Mouse (Mus musculus) limb, embryonic 12.5 days (tissue): ENCODE measurements around the gene Mrs2. TPM values are rescaled to one million over a fixed set of nuclear protein-coding genes. Genes with fewer than 3 reads are reported as not detected.
A peak's percentile ranks its signal among the peaks of the same experiment; 100 is the strongest.

Experiments used
- ATAC-seq: fragments of 200-750 bp; cut with Nextera tagmentation; 2 replicates; pipeline ENCODE4 v1.8.0; 2017; ENCODE audit warnings: low read depth, moderate TSS enrichment; ENCODE audit not compliant: insufficient number of reproducible peaks, insufficient read depth, low FRiP score, low TSS enrichment
- H3K27ac ChIP-seq: fragments of 300-500 bp; sonication (generic); 2 replicates; pipeline ENCODE4 v1.5.1; 2016; ENCODE audit warnings: mild to moderate bottlenecking, moderate library complexity
- H3K27me3 ChIP-seq: fragments of 300-500 bp; sonication (generic); 2 replicates; pipeline ENCODE4 v1.6.1; 2016; ENCODE audit warnings: mild to moderate bottlenecking, moderate library complexity
- H3K36me3 ChIP-seq: fragments of 300-500 bp; sonication (generic); 2 replicates; pipeline ENCODE4 v1.6.1; 2016; ENCODE audit warnings: mild to moderate bottlenecking, moderate library complexity
- H3K4me1 ChIP-seq: fragments of 300-500 bp; sonication (generic); replicated peaks from 2 replicates; pipeline ENCODE4 v1.6.1; 2016
- H3K4me2 ChIP-seq: fragments of 300-500 bp; sonication (generic); 2 replicates; pipeline ENCODE4 v1.6.1; 2016; ENCODE audit warnings: mild to moderate bottlenecking, moderate library complexity
- H3K4me3 ChIP-seq: fragments of 300-500 bp; sonication (generic); replicated peaks from 2 replicates; pipeline ENCODE4 v1.5.1; 2016; ENCODE audit warnings: mild to moderate bottlenecking
- H3K9ac ChIP-seq: fragments of 300-500 bp; sonication (generic); replicated peaks from 2 replicates; pipeline ENCODE4 v1.6.1; 2016; ENCODE audit warnings: mild to moderate bottlenecking, moderate library complexity
- H3K9me3 ChIP-seq: fragments of 300-500 bp; sonication (generic); 2 replicates; pipeline ENCODE4 v1.6.1; 2016; ENCODE audit warnings: mild to moderate bottlenecking, moderate library complexity
- WGBS: fragments of 180-500 bp; shearing (Covaris S2); methylation state at CpG from one replicate; pipeline ENCODE4 v1.1.7; 2016; 5-methylcytosine and 5-hydroxymethylcytosine counted together
- polyA plus RNA-seq: library from polyadenylated mRNA; unstranded; fragments of >200 nt; fragmentation: Nextera tagmentation; extraction: Ambion mirVana; gene quantifications from 2 replicates; pipeline ENCODE4 v1.2.1, GENCODE M21; 2016

Gene Mrs2
- polyA plus RNA-seq: 18.4 and 20.8 TPM in 2 replicates

DNA sequence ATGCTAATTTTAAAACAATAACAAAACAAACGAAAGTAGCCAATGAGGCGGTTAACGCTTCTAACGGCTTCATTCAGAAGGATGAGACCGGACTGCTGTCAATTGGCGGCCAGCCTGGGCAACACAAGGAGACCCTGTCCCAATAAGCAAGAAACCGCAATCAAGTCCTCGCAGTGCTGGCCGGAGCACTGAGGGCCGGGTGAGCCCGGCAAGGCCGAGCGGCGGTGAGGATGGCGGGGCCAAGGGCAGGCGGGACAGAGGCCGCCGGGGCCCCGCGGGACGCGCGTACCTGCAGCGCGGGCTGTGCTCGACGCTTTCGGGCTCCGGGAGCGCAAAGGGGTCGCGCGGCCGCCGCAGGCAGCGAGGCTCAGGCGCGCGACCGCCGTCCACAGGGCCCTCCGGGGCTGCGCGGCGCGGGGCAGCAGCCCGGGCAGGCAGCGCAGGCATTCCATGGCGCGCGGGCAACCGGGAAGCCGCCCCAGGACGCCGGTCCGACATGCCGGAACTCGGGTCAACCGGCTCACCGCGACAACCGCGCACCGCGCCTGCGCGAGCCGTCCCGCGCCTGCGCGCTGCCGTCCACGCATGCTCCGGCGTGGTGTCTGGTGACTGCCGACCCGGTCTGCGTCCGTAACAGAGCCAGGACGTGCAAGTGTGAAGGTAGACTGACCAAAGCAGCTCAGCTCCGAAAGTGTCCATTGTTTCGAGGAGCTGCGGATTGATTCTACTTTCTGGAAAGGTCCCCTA is at the start of gene Mrs2:
Mrs2 (minus strand) TSS at position 587 of the 747 bp plus-strand sequence.
- ATAC-seq: peak; percentile 86
- WGBS: under 1% methylated on average over 83 of the region's 84 CpGs

DNA sequence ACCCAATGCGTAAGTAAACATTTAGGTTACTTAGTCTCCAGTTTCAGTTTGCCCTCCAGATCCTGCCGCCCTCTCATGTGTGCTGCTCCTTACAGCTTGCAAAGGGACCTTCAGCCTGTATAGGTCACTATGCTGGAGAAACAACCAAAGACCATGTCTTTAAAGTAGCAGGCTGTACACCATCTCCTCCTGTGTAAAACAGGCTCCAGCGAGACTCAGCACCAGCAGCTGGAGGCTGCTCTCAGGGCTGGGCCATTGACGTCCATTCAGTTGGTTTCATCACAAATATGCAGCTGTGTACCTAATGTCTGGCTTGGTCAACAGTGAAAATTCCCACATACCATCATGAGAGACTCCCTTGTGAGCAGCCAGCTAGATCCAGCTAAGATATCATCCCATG is 49.6 kb upstream of the Mrs2 start:
- Histone ChIP-seq H3K4me3 (no peak overlapping the region), H3K27me3 (no peaks in the 10 kb centered on the region), H3K4me2 (no peak overlapping the region), H3K27ac (no peak overlapping the region), H3K4me1 (no peaks in the 10 kb centered on the region), H3K9me3 (no peaks in the 10 kb centered on the region), H3K36me3 (no peaks in the 10 kb centered on the region), H3K9ac (no peak overlapping the region)
- no peak for ATAC-seq
- WGBS: 83% methylated on average over 4 of the region's 4 CpGs

More for the DNA sequence above, at the start of gene Mrs2:
- Histone ChIP-seq H3K27ac (0 out of 2 replicates have a peak within 1 kb of the TSS, but pooled peaks have one; percentile 45), H3K4me1 (peaks cover 13% of the 10 kb centered on the region), H3K9me3 (no peaks in the 10 kb centered on the region), H3K27me3 (no peaks in the 10 kb centered on the region), H3K36me3 (peaks cover 10% of the 10 kb centered on the region; the same call in 1 of the 2 replicates), H3K9ac (peak within 1 kb of the TSS; percentile 91), H3K4me3 (peak within 1 kb of the TSS; percentile 95), H3K4me2 (peak within 1 kb of the TSS; percentile 89)

DNA sequence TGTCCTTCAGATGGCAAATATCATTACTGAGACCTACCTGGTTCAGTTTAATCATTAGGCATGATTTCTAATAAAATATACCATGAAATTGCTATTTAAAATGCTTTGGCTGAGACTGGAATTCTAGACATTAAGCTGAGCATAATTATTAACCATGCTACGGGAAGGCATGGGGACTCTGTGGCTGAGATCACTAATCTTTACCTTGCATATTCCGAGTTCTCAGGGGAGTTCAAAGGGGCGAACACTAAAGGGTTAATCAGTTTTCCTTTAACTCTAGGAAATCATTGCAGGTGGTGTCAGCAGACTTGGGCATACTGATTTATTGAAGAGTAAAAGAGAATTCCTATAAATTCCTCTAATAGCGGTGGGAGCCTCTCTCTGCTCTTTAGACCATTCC is 47.0 kb upstream of the Mrs2 start:
- no peak for ATAC-seq
- H3K9ac ChIP-seq: no peak overlapping the region
- no peaks in the 10 kb centered on the region for H3K27me3 ChIP-seq
- no peak overlapping the region for H3K4me2 ChIP-seq
- H3K4me1 ChIP-seq: no peaks in the 10 kb centered on the region
- WGBS: 70% methylated on average over 4 of the region's 4 CpGs
- no peaks in the 10 kb centered on the region for H3K36me3 ChIP-seq
- no peaks in the 10 kb centered on the region for H3K9me3 ChIP-seq
- H3K27ac ChIP-seq: no peak overlapping the region
- H3K4me3 ChIP-seq: no peak overlapping the region

DNA sequence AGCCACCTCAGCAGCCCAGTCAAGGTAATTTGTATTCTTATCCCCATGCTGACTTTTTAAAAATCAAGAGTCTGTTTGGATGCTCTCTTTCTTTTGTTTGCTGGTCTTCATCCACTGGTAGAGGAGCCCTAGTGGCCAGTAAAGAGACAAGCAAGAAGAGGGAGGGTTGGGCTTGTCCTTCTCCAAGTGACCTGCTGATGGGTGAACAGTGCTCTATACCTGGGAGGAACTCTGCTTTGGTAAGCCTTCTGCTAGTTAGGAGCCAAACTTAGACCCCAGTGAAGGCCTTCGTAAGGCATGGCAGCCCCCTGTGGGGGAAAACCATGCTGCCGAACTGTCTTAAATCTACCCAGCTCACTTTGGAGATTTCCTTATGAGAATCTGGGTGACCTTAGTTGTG is 46.5 kb upstream of the Mrs2 start:
- no peaks in the 10 kb centered on the region for H3K4me1 ChIP-seq
- no peak for ATAC-seq
- no peaks in the 10 kb centered on the region for H3K36me3 ChIP-seq
- no peak overlapping the region for H3K27ac ChIP-seq
- WGBS: 90% methylated on average over 2 of the region's 2 CpGs
- H3K9me3 ChIP-seq: no peaks in the 10 kb centered on the region
- no peak overlapping the region for H3K9ac ChIP-seq
- H3K4me2 ChIP-seq: no peak overlapping the region
- H3K27me3 ChIP-seq: no peaks in the 10 kb centered on the region
- no peak overlapping the region for H3K4me3 ChIP-seq

DNA sequence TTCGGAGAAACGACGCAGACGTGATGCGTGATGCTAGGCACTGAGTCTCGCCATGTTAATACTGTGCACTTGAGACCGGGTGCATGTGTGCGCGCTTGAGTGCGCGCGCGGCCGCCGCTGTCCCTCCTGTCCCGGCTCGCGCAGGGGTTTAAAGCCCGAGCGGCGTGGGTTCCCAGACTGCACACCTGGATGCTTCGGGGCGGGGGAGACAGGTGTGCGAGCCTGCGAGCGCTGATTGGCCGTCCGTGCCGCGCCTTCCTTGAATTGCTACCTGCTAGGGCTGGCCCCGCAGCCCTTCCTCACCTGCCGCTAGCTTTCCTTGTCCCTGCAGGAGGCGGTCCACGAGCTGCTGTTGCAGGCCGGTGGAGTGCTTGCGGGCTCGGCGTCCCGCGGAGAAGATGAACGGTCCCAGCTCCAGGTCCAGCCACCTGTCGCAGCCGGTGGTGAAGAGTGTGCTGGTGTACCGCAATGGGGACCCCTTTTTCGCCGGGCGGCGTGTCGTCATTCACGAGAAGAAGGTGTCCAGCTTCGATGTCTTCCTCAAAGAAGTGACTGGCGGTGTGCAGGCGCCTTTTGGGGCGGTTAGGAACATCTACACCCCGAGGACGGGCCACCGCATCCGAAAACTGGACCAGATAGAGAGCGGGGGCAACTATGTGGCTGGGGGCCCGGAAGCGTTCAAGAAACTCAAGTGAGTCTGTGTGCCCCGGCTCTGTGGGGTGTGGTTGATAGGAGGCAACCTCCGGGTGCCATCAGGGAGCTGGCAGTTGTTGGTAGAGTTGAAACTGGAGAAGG is 35.9 kb upstream of the Mrs2 start, which contains the start of gene Dcdc2a:
Dcdc2a (plus strand) TSS at position 132 of the 795 bp plus-strand sequence.
- ATAC-seq: peak; percentile 60; the same call in 1 of the 2 replicates
- Histone ChIP-seq H3K4me1 (peaks cover 14% of the 10 kb centered on the region), H3K4me3 (peak within 1 kb of the TSS; percentile 54), H3K9me3 (peaks cover 7% of the 10 kb centered on the region; the same call in 1 of the 2 replicates), H3K9ac (peak within 1 kb of the TSS; percentile 40), H3K36me3 (no peaks in the 10 kb centered on the region), H3K4me2 (peak within 1 kb of the TSS; percentile 92), H3K27me3 (peaks cover 52% of the 10 kb centered on the region), H3K27ac (no peak within 1 kb of the TSS)
- WGBS: 3% methylated on average over 63 of the region's 63 CpGs

DNA sequence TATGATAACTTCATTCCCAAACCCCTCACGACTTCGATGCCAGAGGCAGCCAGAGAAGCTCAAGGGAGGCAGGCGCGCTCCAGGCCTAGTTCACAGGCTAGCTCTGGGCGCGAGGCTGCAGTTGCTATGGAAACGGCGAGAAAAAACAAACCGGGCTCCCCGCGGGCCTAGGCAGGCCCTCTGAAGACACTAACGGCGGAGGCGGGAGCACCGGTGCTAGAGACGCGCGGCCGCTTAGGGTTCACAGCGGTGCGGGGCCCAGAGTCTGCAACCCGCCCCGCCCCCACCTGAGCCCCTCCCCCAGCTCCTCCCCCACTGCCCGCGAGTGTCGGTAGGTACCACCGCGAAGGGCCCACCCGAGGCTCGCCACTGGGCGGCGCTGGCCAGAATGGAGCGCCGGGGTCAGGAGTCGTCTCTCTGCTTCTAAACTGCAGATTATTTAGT is 35.0 kb upstream of the Mrs2 start:
- peaks cover 14% of the 10 kb centered on the region for H3K4me1 ChIP-seq
- H3K36me3 ChIP-seq: no peaks in the 10 kb centered on the region
- H3K4me2 ChIP-seq: peak overlapping the region; percentile 92
- under 1% methylated on average over 35 of the region's 35 CpGs for WGBS
- peak; percentile 87 for ATAC-seq
- peaks cover 13% of the 10 kb centered on the region for H3K9me3 ChIP-seq
- peaks cover 52% of the 10 kb centered on the region for H3K27me3 ChIP-seq
- H3K4me3 ChIP-seq: peak overlapping the region; percentile 54
- H3K9ac ChIP-seq: peak overlapping the region; percentile 40; the same call in 1 of the 2 replicates
- no peak overlapping the region for H3K27ac ChIP-seq

DNA sequence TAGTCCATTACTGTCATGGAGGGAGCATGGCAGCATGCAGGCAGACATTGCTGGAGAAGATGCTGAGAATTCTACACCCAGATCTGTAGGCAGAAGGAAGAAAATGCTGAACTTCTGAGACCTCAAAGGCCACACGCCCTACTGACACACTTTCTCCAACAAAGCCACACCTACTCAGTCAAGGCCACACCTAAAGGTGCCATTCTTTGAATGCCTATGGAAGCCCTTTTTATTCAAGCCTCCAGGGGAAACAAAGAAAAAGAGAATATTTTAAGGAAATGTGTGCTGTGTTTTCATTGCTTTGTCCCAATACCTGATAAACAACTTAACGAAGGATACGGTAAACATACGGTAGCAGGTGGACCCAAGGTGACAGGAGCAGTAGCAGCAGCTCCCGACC is 32.5 kb upstream of the Mrs2 start:
- no peak for ATAC-seq
- Histone ChIP-seq H3K4me1 (peaks cover 14% of the 10 kb centered on the region), H3K4me2 (no peak overlapping the region), H3K4me3 (no peak overlapping the region), H3K9me3 (peaks cover 23% of the 10 kb centered on the region), H3K36me3 (no peaks in the 10 kb centered on the region), H3K27me3 (peaks cover 43% of the 10 kb centered on the region), H3K9ac (no peak overlapping the region), H3K27ac (no peak overlapping the region)
- WGBS: 89% methylated on average over 5 of the region's 5 CpGs

DNA sequence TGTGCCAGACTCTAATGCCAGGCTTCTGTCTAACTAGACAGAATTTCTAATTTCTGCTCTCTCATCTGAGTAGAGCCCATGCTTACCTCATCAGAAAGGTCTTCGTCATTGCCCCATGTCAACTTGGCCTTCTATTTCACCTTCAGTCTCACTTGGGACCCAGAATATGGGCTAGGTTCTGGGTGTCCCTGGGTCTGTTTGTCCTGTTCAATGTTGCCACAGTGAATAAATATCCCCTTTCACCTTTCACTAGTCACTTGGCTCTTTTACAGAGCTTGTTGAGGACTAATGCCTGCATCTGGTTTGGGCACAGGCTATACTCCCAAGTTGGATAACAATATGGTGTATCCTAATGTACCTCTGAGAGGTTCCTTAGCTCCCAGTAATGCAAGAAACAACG is 19.3 kb upstream of the Mrs2 start:
- H3K4me3 ChIP-seq: no peak overlapping the region
- H3K27ac ChIP-seq: no peak overlapping the region
- H3K9ac ChIP-seq: no peak overlapping the region
- H3K27me3 ChIP-seq: no peaks in the 10 kb centered on the region
- no peaks in the 10 kb centered on the region for H3K9me3 ChIP-seq
- no peak for ATAC-seq
- H3K4me2 ChIP-seq: no peak overlapping the region
- H3K36me3 ChIP-seq: no peaks in the 10 kb centered on the region
- H3K4me1 ChIP-seq: no peaks in the 10 kb centered on the region
- WGBS: 71% methylated on average over 2 of the region's 2 CpGs

DNA sequence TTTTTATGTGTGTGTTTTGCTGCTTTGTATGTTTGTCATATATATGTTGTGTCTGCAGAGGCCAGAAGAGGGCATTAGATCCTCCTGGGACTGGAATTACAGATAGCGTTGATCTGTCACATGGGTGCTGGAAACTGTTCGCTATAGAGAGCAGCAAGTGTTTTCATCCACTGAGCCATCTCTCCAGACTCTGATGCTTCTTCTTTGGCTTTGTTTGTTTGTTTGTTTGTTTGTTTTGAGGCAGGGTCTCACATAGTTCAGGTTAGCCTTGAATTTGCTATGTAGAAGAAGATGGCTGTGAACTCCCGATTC is 6.9 kb upstream of the Mrs2 start:
- no peak for ATAC-seq
- Histone ChIP-seq H3K4me1 (no peaks in the 10 kb centered on the region), H3K4me2 (no peak overlapping the region), H3K9me3 (no peaks in the 10 kb centered on the region), H3K4me3 (no peak overlapping the region), H3K27me3 (no peaks in the 10 kb centered on the region), H3K9ac (no peak overlapping the region), H3K36me3 (no peaks in the 10 kb centered on the region), H3K27ac (no peak overlapping the region)
- WGBS: 69% methylated on average over 3 of the region's 3 CpGs

DNA sequence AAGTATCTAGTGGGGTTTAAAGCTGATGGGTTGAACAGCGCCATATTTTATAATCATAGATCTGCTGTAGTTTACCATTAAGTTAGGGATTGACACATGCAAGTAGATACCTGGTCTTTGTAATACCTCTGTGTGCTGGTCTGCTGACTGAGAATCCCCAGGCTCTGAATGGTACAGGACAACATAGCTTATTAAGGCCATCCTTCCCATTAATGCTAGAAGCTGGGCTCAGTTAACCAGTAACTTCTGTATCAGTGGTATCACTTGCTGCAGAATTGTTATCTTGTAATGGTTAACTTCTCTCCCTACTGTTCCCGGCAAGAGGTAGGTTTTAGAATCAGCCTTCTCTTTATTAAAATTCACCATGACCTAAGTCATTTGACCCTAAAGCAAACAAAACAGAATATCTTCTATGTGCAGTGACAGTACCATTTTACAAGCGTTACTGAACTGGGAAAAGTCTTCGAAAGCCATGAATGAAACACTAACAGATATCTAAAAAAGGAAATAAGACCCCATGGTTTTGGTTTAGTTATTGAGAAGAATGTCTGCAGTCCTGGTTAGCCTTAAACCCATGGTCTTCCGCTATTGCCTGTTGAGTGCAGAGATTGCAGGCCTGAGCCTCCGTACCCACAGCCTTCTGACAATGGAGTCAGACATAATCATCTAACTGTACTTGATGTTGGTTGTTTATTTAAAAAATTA is 6.4 kb upstream of the Mrs2 start:
- no peak for ATAC-seq
- Histone ChIP-seq H3K27me3 (no peaks in the 10 kb centered on the region), H3K27ac (no peak overlapping the region), H3K36me3 (no peaks in the 10 kb centered on the region), H3K9ac (no peak overlapping the region), H3K4me3 (no peak overlapping the region), H3K4me2 (no peak overlapping the region), H3K9me3 (no peaks in the 10 kb centered on the region), H3K4me1 (no peaks in the 10 kb centered on the region)
- 91% methylated on average over 6 of the region's 6 CpGs for WGBS

DNA sequence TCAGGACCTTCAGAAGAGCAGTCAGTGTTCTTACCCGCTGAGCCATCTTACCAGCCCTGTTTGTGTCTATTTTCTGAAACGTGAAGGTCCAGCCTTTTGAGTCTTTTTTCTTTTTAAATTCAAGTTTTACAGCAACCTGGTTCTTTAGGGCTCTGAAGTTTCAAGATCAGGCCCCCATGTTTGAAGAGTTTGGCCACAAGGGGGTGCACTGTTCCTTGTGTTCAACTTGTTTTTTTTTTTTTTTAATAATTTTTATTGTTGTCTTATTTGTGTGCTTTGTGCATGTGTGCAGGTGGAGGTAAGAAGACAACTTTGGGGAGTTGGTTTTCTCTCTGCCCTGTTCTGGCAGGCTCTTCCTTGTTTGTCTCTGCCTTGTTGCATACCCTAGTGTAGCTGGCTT is 4.5 kb upstream of the Mrs2 start:
- Histone ChIP-seq H3K27me3 (no peaks in the 10 kb centered on the region), H3K36me3 (no peaks in the 10 kb centered on the region), H3K27ac (no peak overlapping the region), H3K4me1 (no peaks in the 10 kb centered on the region), H3K9ac (no peak overlapping the region), H3K4me3 (no peak overlapping the region), H3K9me3 (no peaks in the 10 kb centered on the region), H3K4me2 (no peak overlapping the region)
- no peak for ATAC-seq
- WGBS: 27% methylated on average over 2 of the region's 2 CpGs
